Mouse (Mus musculus) kidney, postnatal 36 days (tissue): Measurements from ENCODE around the gene Msrb1.
"Not testable (repeated sequence)": the region's sequence is repeated elsewhere in the genome, so short reads cannot be mapped to it uniquely, and the experiment has no call there.

Experiments used
- DNase-seq, 2 experiments: peaks; one replicate each; pipeline ENCODE4 v3.0.0; 2021 to 2022; ENCODE audit warnings: mixed read lengths in 2 of 2

Gene Msrb1

GRCm38 (mm10) chr17:24736330-24737051 is at the start of gene Msrb1:
Gene Msrb1 (plus strand): TSS chr17:24736642.
- DNase-seq: peak; percentile 98 to 99

GRCm38 (mm10) chr17:24687146-24687595 is 49.3 kb upstream of the Msrb1 start:
- DNase-seq: peak; percentile 64 to 85

GRCm38 (mm10) chr17:24687599-24687998 is 48.8 kb upstream of the Msrb1 start:
- DNase-seq: no peak

GRCm38 (mm10) chr17:24689251-24690081 is 47.0 kb upstream of the Msrb1 start, which contains the start of gene Syngr3:
Gene Syngr3 (minus strand): TSS chr17:24689955.
- no peak for DNase-seq

- DNase-seq: no peak
Observed at GRCm38 (mm10) chr17:24692385-24692784, 44.1 kb upstream of the Msrb1 start.

GRCm38 (mm10) chr17:24695326-24696010 is 41.0 kb upstream of the Msrb1 start:
- peak; percentile 50 to 55 for DNase-seq

- peak; percentile 88 to 96 for DNase-seq
Observed at GRCm38 (mm10) chr17:24696011-24696697, 40.3 kb upstream of the Msrb1 start, which contains the start of the genes Gfer and Noxo1. Gene Gfer (minus strand): TSS chr17:24696156. Gene Noxo1 (plus strand): TSS chr17:24696234.

- peak in 1 of 2 experiments; percentile 54 for DNase-seq
Observed at GRCm38 (mm10) chr17:24697985-24698384, 38.5 kb upstream of the Msrb1 start.

GRCm38 (mm10) chr17:24698715-24699114 is 37.7 kb upstream of the Msrb1 start:
- DNase-seq: no peak

GRCm38 (mm10) chr17:24699473-24699872 is 37.0 kb upstream of the Msrb1 start:
- DNase-seq: no peak

- no peak for DNase-seq
Observed at GRCm38 (mm10) chr17:24701251-24701650, 35.2 kb upstream of the Msrb1 start.

- DNase-seq: no peak
Observed at GRCm38 (mm10) chr17:24705821-24706220, 30.6 kb upstream of the Msrb1 start.

- DNase-seq: peak; percentile 95 to 97
Observed at GRCm38 (mm10) chr17:24706982-24707800, 29.3 kb upstream of the Msrb1 start, which contains the start of gene Tbl3. Gene Tbl3 (minus strand): TSS chr17:24707660.

GRCm38 (mm10) chr17:24707801-24708425 is 28.5 kb upstream of the Msrb1 start:
- peak in 1 of 2 experiments; percentile 37 for DNase-seq

- no peak for DNase-seq
Observed at GRCm38 (mm10) chr17:24708646-24709045, 27.8 kb upstream of the Msrb1 start.

GRCm38 (mm10) chr17:24715556-24715955 is 20.9 kb upstream of the Msrb1 start:
- no peak for DNase-seq

- no peak for DNase-seq
Observed at GRCm38 (mm10) chr17:24716166-24716682, 20.2 kb upstream of the Msrb1 start.

GRCm38 (mm10) chr17:24717943-24718342 is 18.5 kb upstream of the Msrb1 start, which contains the start of the genes Rnf151 and Rps2:
Gene Rnf151 (minus strand): TSS chr17:24718063.
Gene Rps2 (plus strand): TSS chr17:24718116.
- no peak for DNase-seq

GRCm38 (mm10) chr17:24718938-24719337 is 17.5 kb upstream of the Msrb1 start:
- not testable (repeated sequence) for DNase-seq

GRCm38 (mm10) chr17:24719494-24720222 is 16.8 kb upstream of the Msrb1 start:
- peak; percentile 99 for DNase-seq
